Mouse (Mus musculus): ENCODE measurements around the gene Taar7f. TPM values are rescaled to one million over a fixed set of nuclear protein-coding genes. Genes with fewer than 3 reads are reported as not detected.
"Not testable (repeated sequence)": the region's sequence is repeated elsewhere in the genome, so short reads cannot be mapped to it uniquely, and the experiment has no call there.

The Taar7f gene
- polyA plus RNA-seq, 1 experiment from 2014 or later: not detected

GRCm38 (mm10) chr10:24052039-24052438 lies 2.7 kb downstream of the Taar7f start:
- Histone ChIP-seq H3K9ac (ENCODE audit: low read length) (no peak overlapping the region), H3K36me3 (ENCODE audit: control insufficient read depth, insufficient read depth, low read length) (no peaks in the 10 kb centered on the region), H3K27ac (ENCODE audit: low read depth, low read length) (no peak overlapping the region), H3K27me3 (ENCODE audit: control insufficient read depth, insufficient read depth, low read length) (no peaks in the 10 kb centered on the region), H3K9me3 (ENCODE audit: control insufficient read depth, low read length) (no peaks in the 10 kb centered on the region), H3K4me1 (replicated peaks; ENCODE audit: control insufficient read depth, insufficient read depth, low read length) (no peaks in the 10 kb centered on the region), H3K4me2 (ENCODE audit: low read depth, low read length, severe bottlenecking) (no peak overlapping the region), H3K4me3 (ENCODE audit: low read depth, low read length) (no peak overlapping the region)
- no peak for DNase-seq (ENCODE audit: low spot score)
- 79% methylated on average over 5 of the region's 5 CpGs for WGBS
- no peak for ATAC-seq (replicated peaks; ENCODE audit: low FRiP score)

GRCm38 (mm10) chr10:24058986-24059385 lies 9.7 kb downstream of the Taar7f start:
- Histone ChIP-seq H3K27ac (ENCODE audit: low read depth, low read length) (no peak overlapping the region), H3K36me3 (ENCODE audit: control insufficient read depth, insufficient read depth, low read length) (no peaks in the 10 kb centered on the region), H3K9me3 (ENCODE audit: control insufficient read depth, low read length) (no peaks in the 10 kb centered on the region), H3K9ac (ENCODE audit: low read length) (no peak overlapping the region), H3K27me3 (ENCODE audit: control insufficient read depth, insufficient read depth, low read length) (no peaks in the 10 kb centered on the region), H3K4me2 (ENCODE audit: low read depth, low read length, severe bottlenecking) (no peak overlapping the region), H3K4me3 (ENCODE audit: low read depth, low read length) (no peak overlapping the region), H3K4me1 (replicated peaks; ENCODE audit: control insufficient read depth, insufficient read depth, low read length) (no peaks in the 10 kb centered on the region)
- ATAC-seq (replicated peaks; ENCODE audit: low FRiP score) (no peak), DNase-seq (ENCODE audit: low spot score) (no peak)
- WGBS: 93% methylated on average over 3 of the region's 3 CpGs

GRCm38 (mm10) chr10:24074751-24075150 lies 25.4 kb downstream of the Taar7f start:
- not testable (repeated sequence) for H3K36me3 ChIP-seq (ENCODE audit: control insufficient read depth, insufficient read depth, low read length); H3K4me2 ChIP-seq (ENCODE audit: low read depth, low read length, severe bottlenecking); H3K9me3 ChIP-seq (ENCODE audit: control insufficient read depth, low read length); DNase-seq (ENCODE audit: low spot score); H3K4me3 ChIP-seq (ENCODE audit: low read depth, low read length); H3K4me1 ChIP-seq (replicated peaks; ENCODE audit: control insufficient read depth, insufficient read depth, low read length); ATAC-seq (replicated peaks; ENCODE audit: low FRiP score); H3K27me3 ChIP-seq (ENCODE audit: control insufficient read depth, insufficient read depth, low read length); H3K27ac ChIP-seq (ENCODE audit: low read depth, low read length); H3K9ac ChIP-seq (ENCODE audit: low read length)
- WGBS: 44% methylated on average over 2 of the region's 2 CpGs

GRCm38 (mm10) chr10:24076200-24076599 lies 26.9 kb downstream of the Taar7f start, which contains the start of gene Taar8a:
Gene Taar8a, plus strand, starts transcription at chr10:24076500.
- not testable (repeated sequence) for ATAC-seq (replicated peaks; ENCODE audit: low FRiP score)
- 79% methylated on average over 2 of the region's 4 CpGs for WGBS

GRCm38 (mm10) chr10:24080166-24080565 lies 30.9 kb downstream of the Taar7f start:
- ATAC-seq (replicated peaks; ENCODE audit: low FRiP score) (peak; percentile 36; the same call in 1 of the 2 replicates), DNase-seq (ENCODE audit: low spot score) (no peak)
- Histone ChIP-seq H3K4me3 (ENCODE audit: low read depth, low read length) (no peak overlapping the region), H3K27ac (ENCODE audit: low read depth, low read length) (no peak overlapping the region), H3K9ac (ENCODE audit: low read length) (no peak overlapping the region), H3K36me3 (ENCODE audit: control insufficient read depth, insufficient read depth, low read length) (no peaks in the 10 kb centered on the region), H3K4me2 (ENCODE audit: low read depth, low read length, severe bottlenecking) (no peak overlapping the region), H3K27me3 (ENCODE audit: control insufficient read depth, insufficient read depth, low read length) (no peaks in the 10 kb centered on the region), H3K9me3 (ENCODE audit: control insufficient read depth, low read length) (no peaks in the 10 kb centered on the region), H3K4me1 (replicated peaks; ENCODE audit: control insufficient read depth, insufficient read depth, low read length) (no peaks in the 10 kb centered on the region)
- 42% methylated on average over 3 of the region's 3 CpGs for WGBS

More at GRCm38 (mm10) chr10:24076200-24076599, 26.9 kb downstream of the Taar7f start, which contains the start of gene Taar8a:
- not testable (repeated sequence) for H3K4me3 ChIP-seq (ENCODE audit: low read depth, low read length); H3K27ac ChIP-seq (ENCODE audit: low read depth, low read length); H3K4me2 ChIP-seq (ENCODE audit: low read depth, low read length, severe bottlenecking); H3K9me3 ChIP-seq (ENCODE audit: control insufficient read depth, low read length); H3K9ac ChIP-seq (ENCODE audit: low read length); H3K27me3 ChIP-seq (ENCODE audit: control insufficient read depth, insufficient read depth, low read length); DNase-seq (ENCODE audit: low spot score); H3K36me3 ChIP-seq (ENCODE audit: control insufficient read depth, insufficient read depth, low read length); H3K4me1 ChIP-seq (replicated peaks; ENCODE audit: control insufficient read depth, insufficient read depth, low read length)

- Histone ChIP-seq H3K4me1 (replicated peaks; ENCODE audit: control insufficient read depth, insufficient read depth, low read length) (no peaks in the 10 kb centered on the region), H3K9ac (ENCODE audit: low read length) (no peak overlapping the region), H3K4me3 (ENCODE audit: low read depth, low read length) (no peak overlapping the region), H3K4me2 (ENCODE audit: low read depth, low read length, severe bottlenecking) (no peak overlapping the region), H3K36me3 (ENCODE audit: control insufficient read depth, insufficient read depth, low read length) (no peaks in the 10 kb centered on the region), H3K27ac (ENCODE audit: low read depth, low read length) (no peak overlapping the region), H3K9me3 (ENCODE audit: control insufficient read depth, low read length) (no peaks in the 10 kb centered on the region), H3K27me3 (ENCODE audit: control insufficient read depth, insufficient read depth, low read length) (no peaks in the 10 kb centered on the region)
- no peak for ATAC-seq (replicated peaks; ENCODE audit: low FRiP score)
- 57% methylated on average over 5 of the region's 5 CpGs for WGBS
- DNase-seq (ENCODE audit: low spot score): no peak
Measured at GRCm38 (mm10) chr10:24085936-24086335, 36.6 kb downstream of the Taar7f start.

- Histone ChIP-seq H3K4me3 (ENCODE audit: low read depth, low read length) (no peak overlapping the region), H3K27ac (ENCODE audit: low read depth, low read length) (no peak overlapping the region), H3K9me3 (ENCODE audit: control insufficient read depth, low read length) (no peaks in the 10 kb centered on the region), H3K4me2 (ENCODE audit: low read depth, low read length, severe bottlenecking) (no peak overlapping the region), H3K4me1 (replicated peaks; ENCODE audit: control insufficient read depth, insufficient read depth, low read length) (no peaks in the 10 kb centered on the region), H3K36me3 (ENCODE audit: control insufficient read depth, insufficient read depth, low read length) (no peaks in the 10 kb centered on the region), H3K9ac (ENCODE audit: low read length) (no peak overlapping the region), H3K27me3 (ENCODE audit: control insufficient read depth, insufficient read depth, low read length) (no peaks in the 10 kb centered on the region)
- no peak for ATAC-seq (replicated peaks; ENCODE audit: low FRiP score)
- DNase-seq (ENCODE audit: low spot score): no peak
- 90% methylated on average over 5 of the region's 5 CpGs for WGBS
Measured at GRCm38 (mm10) chr10:24086555-24086954, 37.2 kb downstream of the Taar7f start.

- H3K4me3 ChIP-seq (ENCODE audit: low read depth, low read length): no peak overlapping the region
- H3K27me3 ChIP-seq (ENCODE audit: control insufficient read depth, insufficient read depth, low read length): no peaks in the 10 kb centered on the region
- H3K9ac ChIP-seq (ENCODE audit: low read length): no peak overlapping the region
- H3K36me3 ChIP-seq (ENCODE audit: control insufficient read depth, insufficient read depth, low read length): no peaks in the 10 kb centered on the region
- WGBS: 96% methylated on average over 2 of the region's 2 CpGs
- no peak overlapping the region for H3K27ac ChIP-seq (ENCODE audit: low read depth, low read length)
- no peaks in the 10 kb centered on the region for H3K4me1 ChIP-seq (replicated peaks; ENCODE audit: control insufficient read depth, insufficient read depth, low read length)
- DNase-seq (ENCODE audit: low spot score) (no peak), ATAC-seq (replicated peaks; ENCODE audit: low FRiP score) (no peak)
- H3K4me2 ChIP-seq (ENCODE audit: low read depth, low read length, severe bottlenecking): no peak overlapping the region
- H3K9me3 ChIP-seq (ENCODE audit: control insufficient read depth, low read length): no peaks in the 10 kb centered on the region
Measured at GRCm38 (mm10) chr10:24087168-24087567, 37.9 kb downstream of the Taar7f start.

GRCm38 (mm10) chr10:24092194-24092593 lies 42.9 kb downstream of the Taar7f start, which contains the start of gene Taar8b:
Gene Taar8b, minus strand, starts transcription at chr10:24092294.
- Histone ChIP-seq H3K36me3 (ENCODE audit: control insufficient read depth, insufficient read depth, low read length) (no peaks in the 10 kb centered on the region), H3K4me3 (ENCODE audit: low read depth, low read length) (no peak within 1 kb of the TSS), H3K27ac (ENCODE audit: low read depth, low read length) (no peak within 1 kb of the TSS), H3K4me1 (replicated peaks; ENCODE audit: control insufficient read depth, insufficient read depth, low read length) (no peaks in the 10 kb centered on the region), H3K9ac (ENCODE audit: low read length) (no peak within 1 kb of the TSS), H3K9me3 (ENCODE audit: control insufficient read depth, low read length) (no peaks in the 10 kb centered on the region), H3K4me2 (ENCODE audit: low read depth, low read length, severe bottlenecking) (no peak within 1 kb of the TSS), H3K27me3 (ENCODE audit: control insufficient read depth, insufficient read depth, low read length) (no peaks in the 10 kb centered on the region)
- 88% methylated on average over 2 of the region's 2 CpGs for WGBS
- ATAC-seq (replicated peaks; ENCODE audit: low FRiP score) (no peak), DNase-seq (ENCODE audit: low spot score) (no peak)

All from forebrain, embryonic 11.5 days (tissue).